Mouse (Mus musculus) forebrain, embryonic 16.5 days (tissue): ENCODE results near the gene Dhtkd1. TPM values are rescaled to one million over a fixed set of nuclear protein-coding genes. Genes with fewer than 3 reads are reported as not detected.
"Not testable (repeated sequence)": the region's sequence is repeated elsewhere in the genome, so short reads cannot be mapped to it uniquely, and the experiment has no call there.

Source experiments
- ATAC-seq: fragments of 200-750 bp; cut with Nextera tagmentation; 2 replicates; pipeline ENCODE4 v1.8.0; 2017; ENCODE audit warnings: mild to moderate bottlenecking, moderate library complexity
- H3K27ac ChIP-seq: fragments of 300-500 bp; sonication (generic); 2 replicates; pipeline ENCODE4 v1.5.1; 2014; ENCODE audit warnings: low read length, control low read depth
- H3K27me3 ChIP-seq: fragments of 300-500 bp; sonication (generic); replicated peaks from 2 replicates; pipeline ENCODE4 v1.6.1; 2014; ENCODE audit warnings: low read length; ENCODE audit not compliant: control insufficient read depth, insufficient read depth
- H3K36me3 ChIP-seq: fragments of 300-500 bp; sonication (generic); 2 replicates; pipeline ENCODE4 v1.6.1; 2014; ENCODE audit not compliant: control insufficient read depth, insufficient read depth
- H3K4me1 ChIP-seq: fragments of 300-500 bp; sonication (generic); replicated peaks from 2 replicates; pipeline ENCODE4 v1.6.1; 2014; ENCODE audit warnings: low read length; ENCODE audit not compliant: control insufficient read depth, insufficient read depth
- H3K4me2 ChIP-seq: fragments of 300-500 bp; sonication (generic); 2 replicates; pipeline ENCODE4 v1.6.1; 2014; ENCODE audit warnings: mild to moderate bottlenecking, low read length, control low read depth
- H3K4me3 ChIP-seq: fragments of 300-500 bp; sonication (generic); replicated peaks from 2 replicates; pipeline ENCODE4 v1.5.1; 2014; ENCODE audit warnings: mild to moderate bottlenecking, low read length, control low read depth
- H3K9ac ChIP-seq: fragments of 300-500 bp; sonication (generic); replicated peaks from 2 replicates; pipeline ENCODE4 v1.6.1; 2014; ENCODE audit warnings: low read depth, low read length, control low read depth
- H3K9me3 ChIP-seq: fragments of 300-500 bp; sonication (generic); 2 replicates; pipeline ENCODE4 v1.6.1; 2016; ENCODE audit warnings: low read length; ENCODE audit not compliant: control insufficient read depth
- WGBS: fragments of 180-500 bp; shearing (Covaris S2); extraction: QIAGEN DNeasy Blood & Tissue Kit; methylation state at CpG from one replicate; pipeline ENCODE4 v1.1.7; 2014; 5-methylcytosine and 5-hydroxymethylcytosine counted together
- polyA plus RNA-seq: library from polyadenylated mRNA; unstranded; fragments of >200 nt; fragmentation: Nextera tagmentation; extraction: Ambion mirVana; gene quantifications from 2 replicates; pipeline ENCODE4 v1.2.1, GENCODE M21; 2015

Dhtkd1 gene
- polyA plus RNA-seq, result 4.8 and 7.6 TPM in 2 replicates

- peak; percentile 96 for ATAC-seq
- Histone ChIP-seq H3K4me3 (peak within 1 kb of the TSS; percentile 50), H3K27me3 (no peaks in the 10 kb centered on the region), H3K36me3 (no peaks in the 10 kb centered on the region), H3K9me3 (no peaks in the 10 kb centered on the region), H3K4me1 (peaks cover 4% of the 10 kb centered on the region; the same call in 1 of the 2 replicates), H3K27ac (0 out of 2 replicates have a peak within 1 kb of the TSS, but pooled peaks have one; percentile 8), H3K4me2 (peak within 1 kb of the TSS; percentile 62), H3K9ac (peak within 1 kb of the TSS; percentile 62)
- under 1% methylated on average over 36 of the region's 36 CpGs for WGBS
These were observed at the start of gene Dhtkd1 for GRCm38 (mm10) chr2:5942416-5943032. Gene Dhtkd1 (minus strand): TSS chr2:5942792.

- Histone ChIP-seq H3K4me1 (no peaks in the 10 kb centered on the region), H3K36me3 (peaks cover 9% of the 10 kb centered on the region), H3K27me3 (no peaks in the 10 kb centered on the region), H3K27ac (no peak overlapping the region), H3K4me2 (no peak overlapping the region), H3K4me3 (no peak overlapping the region), H3K9ac (no peak overlapping the region), H3K9me3 (no peaks in the 10 kb centered on the region)
- 92% methylated on average over 4 of the region's 4 CpGs for WGBS
- no peak for ATAC-seq
These were observed 34.9 kb upstream of the Dhtkd1 start for GRCm38 (mm10) chr2:5977532-5977931.

GRCm38 (mm10) chr2:5970629-5971028, 28.0 kb upstream of the Dhtkd1 start:
- H3K36me3 ChIP-seq, H3K27me3 ChIP-seq, H3K4me2 ChIP-seq, H3K4me3 ChIP-seq, H3K4me1 ChIP-seq, H3K9ac ChIP-seq, H3K9me3 ChIP-seq, H3K27ac ChIP-seq, ATAC-seq: not testable (repeated sequence)
- WGBS, result 97% methylated on average over 3 of the region's 3 CpGs

DNA sequence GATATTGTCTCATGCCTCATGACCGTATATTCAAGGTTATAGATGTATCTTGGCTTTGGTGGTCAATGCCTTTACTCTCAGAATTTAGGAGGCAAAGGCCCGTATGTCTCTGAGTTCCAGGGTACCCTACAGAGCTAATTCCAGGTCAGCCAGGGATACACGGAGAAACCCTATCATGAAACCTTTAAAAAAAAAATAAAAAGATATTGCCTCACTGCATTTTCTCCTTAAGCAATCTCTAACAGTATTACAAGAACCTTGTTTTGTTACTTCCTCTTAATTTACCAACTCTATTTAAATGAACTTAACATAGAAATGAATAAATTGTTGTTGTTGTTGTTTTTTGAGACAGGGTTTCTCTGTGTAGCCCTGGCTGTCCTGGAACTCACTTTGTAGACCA, 23.4 kb upstream of the Dhtkd1 start:
- Histone ChIP-seq H3K4me1 (peaks cover 8% of the 10 kb centered on the region), H3K27me3 (no peaks in the 10 kb centered on the region)

GRCm38 (mm10) chr2:5963729-5964128, 21.1 kb upstream of the Dhtkd1 start:
- not testable (repeated sequence) for H3K4me3 ChIP-seq, H3K4me1 ChIP-seq, H3K4me2 ChIP-seq, H3K27ac ChIP-seq, H3K9me3 ChIP-seq, H3K27me3 ChIP-seq, H3K9ac ChIP-seq, ATAC-seq
- WGBS, result 86% methylated on average over 4 of the region's 4 CpGs
- peaks cover 10% of the 10 kb centered on the region for H3K36me3 ChIP-seq

More for the DNA sequence above, 23.4 kb upstream of the Dhtkd1 start:
- WGBS, result 91% methylated on average over 3 of the region's 3 CpGs
- Histone ChIP-seq H3K27ac (no peak overlapping the region), H3K9ac (no peak overlapping the region), H3K36me3 (peaks cover 8% of the 10 kb centered on the region), H3K9me3 (no peaks in the 10 kb centered on the region), H3K4me3 (no peak overlapping the region), H3K4me2 (no peak overlapping the region)
- ATAC-seq, result no peak

DNA sequence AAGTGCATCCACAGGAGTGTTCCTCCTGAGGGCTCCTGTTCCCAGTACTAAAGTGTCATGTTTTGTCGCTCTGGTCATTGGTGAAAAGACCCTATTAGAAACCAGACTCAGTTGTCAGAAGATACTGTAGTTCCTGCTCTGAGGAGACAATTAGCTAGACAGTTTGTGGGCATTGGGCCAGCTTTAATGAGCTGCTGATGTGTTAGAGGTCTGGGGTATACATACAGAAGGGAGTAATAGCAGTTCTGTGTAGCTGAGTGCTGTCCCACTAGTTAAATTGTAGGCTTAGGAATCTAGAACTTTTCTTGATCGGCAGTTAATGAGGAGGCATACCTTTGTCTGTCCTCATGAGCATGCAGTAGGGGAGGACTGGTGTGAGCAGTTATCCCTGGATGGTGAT, 19.7 kb upstream of the Dhtkd1 start:
- WGBS, result 22% methylated on average over 2 of the region's 2 CpGs
- no peaks in the 10 kb centered on the region for H3K9me3 ChIP-seq
- ATAC-seq, result peak; percentile 72
- no peak overlapping the region for H3K4me2 ChIP-seq
- no peak overlapping the region for H3K4me3 ChIP-seq
- peaks cover 17% of the 10 kb centered on the region for H3K36me3 ChIP-seq
- H3K4me1 ChIP-seq, result peaks cover 8% of the 10 kb centered on the region
- no peak overlapping the region for H3K9ac ChIP-seq
- no peaks in the 10 kb centered on the region for H3K27me3 ChIP-seq
- H3K27ac ChIP-seq, result no peak overlapping the region; the same call in 1 of the 2 replicates

GRCm38 (mm10) chr2:5957705-5958104, 15.1 kb upstream of the Dhtkd1 start:
- H3K4me2 ChIP-seq, result no peak overlapping the region
- WGBS, result 91% methylated on average over 9 of the region's 9 CpGs
- peaks cover 6% of the 10 kb centered on the region for H3K4me1 ChIP-seq
- no peak overlapping the region for H3K9ac ChIP-seq
- peaks cover 13% of the 10 kb centered on the region for H3K36me3 ChIP-seq
- H3K27ac ChIP-seq, result no peak overlapping the region
- no peaks in the 10 kb centered on the region for H3K9me3 ChIP-seq
- H3K27me3 ChIP-seq, result no peaks in the 10 kb centered on the region
- no peak overlapping the region for H3K4me3 ChIP-seq
- ATAC-seq, result no peak

GRCm38 (mm10) chr2:5951621-5952211, 9.1 kb upstream of the Dhtkd1 start:
- H3K4me2 ChIP-seq, result peak overlapping the region; percentile 79
- H3K9me3 ChIP-seq, result no peaks in the 10 kb centered on the region
- WGBS, result under 1% methylated on average over 44 of the region's 46 CpGs
- peak overlapping the region; percentile 83 for H3K27ac ChIP-seq
- ATAC-seq, result no peak
- H3K9ac ChIP-seq, result peak overlapping the region; percentile 90
- H3K4me3 ChIP-seq, result peak overlapping the region; percentile 95
- H3K36me3 ChIP-seq, result no peaks in the 10 kb centered on the region
- peaks cover 11% of the 10 kb centered on the region for H3K4me1 ChIP-seq
- no peaks in the 10 kb centered on the region for H3K27me3 ChIP-seq

GRCm38 (mm10) chr2:5950766-5951595, 8.4 kb upstream of the Dhtkd1 start, which contains the start of gene Upf2:
Gene Upf2 (plus strand): TSS chr2:5951469.
- no peaks in the 10 kb centered on the region for H3K27me3 ChIP-seq
- ATAC-seq, result peak; percentile 96
- peak within 1 kb of the TSS; percentile 90 for H3K9ac ChIP-seq
- peaks cover 11% of the 10 kb centered on the region for H3K4me1 ChIP-seq
- H3K4me2 ChIP-seq, result peak within 1 kb of the TSS; percentile 79
- H3K27ac ChIP-seq, result peak within 1 kb of the TSS; percentile 83
- H3K4me3 ChIP-seq, result peak within 1 kb of the TSS; percentile 95
- H3K36me3 ChIP-seq, result no peaks in the 10 kb centered on the region
- under 1% methylated on average over 36 of the region's 54 CpGs for WGBS
- H3K9me3 ChIP-seq, result no peaks in the 10 kb centered on the region
